Mouse (Mus musculus) MEL (cell line): ENCODE data around the gene Clpsl2. TPM values are rescaled to one million over a fixed set of nuclear protein-coding genes. Genes with fewer than 3 reads are reported as not detected.

Experiments
- DNase-seq: peaks from one replicate; pipeline ENCODE4 v3.0.0; 2011; ENCODE audit warnings: low read depth, low spot score
- H3K27ac ChIP-seq: 2 replicates; pipeline ENCODE4 v1.5.1; 2012; ENCODE audit warnings: low read depth, mild to moderate bottlenecking, control low read depth, low read length, moderate library complexity; ENCODE audit not compliant: control insufficient read depth
- H3K27me3 ChIP-seq, 2 experiments: fragments of 150-350 bp in 1 of 2; sonication (generic) in 1 of 2; 2 replicates each; pipeline ENCODE4 v1.6.1; 2012; ENCODE audit warnings: low read length in 2 of 2, mild to moderate bottlenecking in 2 of 2, improper control_type of control experiment in 1 of 2, moderate library complexity in 1 of 2; ENCODE audit not compliant: insufficient read depth in 2 of 2, control insufficient read depth in 1 of 2
- H3K36me3 ChIP-seq, 2 experiments: 2 replicates each; pipeline ENCODE4 v1.6.1; 2012 to 2014; ENCODE audit warnings: low read length in 2 of 2, improper control_type of control experiment in 1 of 2, inconsistent platforms in 1 of 2, mild to moderate bottlenecking in 1 of 2; ENCODE audit not compliant: insufficient read depth in 2 of 2, control insufficient read depth in 1 of 2
- H3K4me1 ChIP-seq, 2 experiments: fragments of 150-350 bp in 1 of 2; sonication (generic) in 1 of 2; 2 replicates each; pipeline ENCODE4 v1.6.1; 2012; ENCODE audit warnings: low read length in 2 of 2, improper control_type of control experiment in 1 of 2, mild to moderate bottlenecking in 1 of 2; ENCODE audit not compliant: insufficient read depth in 2 of 2, control insufficient read depth in 1 of 2
- H3K4me3 ChIP-seq, 2 experiments: fragments of 150-350 bp in 1 of 2; sonication (generic) in 1 of 2; 2 replicates each; pipeline ENCODE4 v1.5.1; 2012; ENCODE audit warnings: low read depth in 2 of 2, low read length in 2 of 2, mild to moderate bottlenecking in 2 of 2, moderate library complexity in 2 of 2, control low read depth in 1 of 2, improper control_type of control experiment in 1 of 2; ENCODE audit not compliant: control insufficient read depth in 1 of 2, insufficient read depth in 1 of 2
- H3K79me2 ChIP-seq: 2 replicates; pipeline ENCODE4 v1.6.1; 2012; ENCODE audit warnings: mild to moderate bottlenecking, low read length, moderate library complexity; ENCODE audit not compliant: control insufficient read depth, poor library complexity, insufficient read depth
- H3K9ac ChIP-seq: 2 replicates; pipeline ENCODE4 v1.6.1; 2012; ENCODE audit warnings: low read depth, mild to moderate bottlenecking, control low read depth, low read length, moderate library complexity; ENCODE audit not compliant: control insufficient read depth, poor library complexity, severe bottlenecking
- H3K9me3 ChIP-seq: fragments of 150-350 bp; sonication (generic); replicated peaks from 2 replicates; pipeline ENCODE4 v1.6.1; 2012; ENCODE audit warnings: mild to moderate bottlenecking, low read length, improper control_type of control experiment, moderate library complexity; ENCODE audit not compliant: insufficient read depth
- CHD1 ChIP-seq: IDR thresholded peaks from 2 replicates; pipeline ENCODE4 v1.6.1; 2012; ENCODE audit warnings: low read depth, mild to moderate bottlenecking, inconsistent platforms, low read length, improper control_type of control experiment
- CHD2 ChIP-seq: IDR thresholded peaks from 2 replicates; pipeline ENCODE4 v1.6.1; 2011; ENCODE audit warnings: low read length, improper control_type of control experiment
- CTCF ChIP-seq, 3 experiments: IDR thresholded peaks in 2 of 3; conservative IDR thresholded peaks in 1 of 3; 2 replicates each; pipeline ENCODE4 v1.5.1; 2011 to 2012; ENCODE audit warnings: low read length in 3 of 3, low read depth in 2 of 3, mild to moderate bottlenecking in 2 of 3, improper control_type of control experiment in 1 of 3, inconsistent platforms in 1 of 3, mixed read lengths in 1 of 3, moderate library complexity in 1 of 3; ENCODE audit not compliant: control insufficient read depth in 1 of 3, insufficient read depth in 1 of 3, poor library complexity in 1 of 3, severe bottlenecking in 1 of 3
- E2F4 ChIP-seq: IDR thresholded peaks from 2 replicates; pipeline ENCODE4 v1.6.1; 2011; ENCODE audit warnings: low read depth, low read length, improper control_type of control experiment, borderline replicate concordance
- ELF1 ChIP-seq: IDR thresholded peaks from 2 replicates; pipeline ENCODE4 v1.6.1; 2014; ENCODE audit warnings: low read depth, mild to moderate bottlenecking, inconsistent platforms, low read length, improper control_type of control experiment, moderate library complexity
- EP300 ChIP-seq, 2 experiments: IDR thresholded peaks; 2 replicates each; pipeline ENCODE4 v1.6.1; 2011; ENCODE audit warnings: improper control_type of control experiment in 2 of 2, low read length in 2 of 2, low read depth in 1 of 2, mild to moderate bottlenecking in 1 of 2
- GABPA ChIP-seq: IDR thresholded peaks from 2 replicates; pipeline ENCODE4 v1.6.1; 2012; ENCODE audit warnings: low read depth, mild to moderate bottlenecking, inconsistent platforms, low read length, improper control_type of control experiment, moderate library complexity
- GATA1 ChIP-seq: IDR thresholded peaks from 2 replicates; pipeline ENCODE4 v1.6.1; 2011; ENCODE audit warnings: low read depth, low read length, improper control_type of control experiment
- JUND ChIP-seq: IDR thresholded peaks from 2 replicates; pipeline ENCODE4 v1.6.1; 2011; ENCODE audit warnings: low read depth, mild to moderate bottlenecking, improper control_type of control experiment, low read length
- MAZ ChIP-seq: IDR thresholded peaks from 2 replicates; pipeline ENCODE4 v1.6.1; 2012; ENCODE audit warnings: low read depth, mild to moderate bottlenecking, inconsistent platforms, low read length, improper control_type of control experiment
- MEF2A ChIP-seq: IDR thresholded peaks from 2 replicates; pipeline ENCODE4 v1.6.1; 2014; ENCODE audit warnings: low read depth, mild to moderate bottlenecking, inconsistent platforms, low read length, improper control_type of control experiment; ENCODE audit not compliant: poor library complexity, insufficient replicate concordance, severe bottlenecking; ENCODE audit errors: extremely low read depth
- MXI1 ChIP-seq: IDR thresholded peaks from 2 replicates; pipeline ENCODE4 v1.6.1; 2011; ENCODE audit warnings: mild to moderate bottlenecking, low read depth, low read length, improper control_type of control experiment
- MYB ChIP-seq: IDR thresholded peaks from 2 replicates; pipeline ENCODE4 v1.6.1; 2011; ENCODE audit warnings: mild to moderate bottlenecking, low read depth, low read length, improper control_type of control experiment
- NRF1 ChIP-seq: IDR thresholded peaks from 2 replicates; pipeline ENCODE4 v1.6.1; 2014; ENCODE audit warnings: low read depth, mild to moderate bottlenecking, inconsistent platforms, low read length, improper control_type of control experiment, moderate library complexity; ENCODE audit not compliant: poor library complexity, insufficient read depth, severe bottlenecking
- POLR2AphosphoS2 ChIP-seq: IDR thresholded peaks from 2 replicates; pipeline ENCODE4 v1.6.1; 2011; ENCODE audit warnings: low read length, improper control_type of control experiment
- SMC3 ChIP-seq: IDR thresholded peaks from 2 replicates; pipeline ENCODE4 v1.6.1; 2011; ENCODE audit warnings: low read depth, low read length, improper control_type of control experiment
- TAL1 ChIP-seq: IDR thresholded peaks from 2 replicates; pipeline ENCODE4 v1.6.1; 2012; ENCODE audit warnings: mild to moderate bottlenecking, inconsistent platforms, low read length, moderate library complexity, mixed read lengths
- UBTF ChIP-seq: IDR thresholded peaks from 2 replicates; pipeline ENCODE4 v1.6.1; 2012; ENCODE audit warnings: low read depth, mild to moderate bottlenecking, inconsistent platforms, low read length, improper control_type of control experiment, moderate library complexity, borderline replicate concordance; ENCODE audit not compliant: insufficient read depth
- ZC3H11A ChIP-seq: IDR thresholded peaks from 2 replicates; pipeline ENCODE4 v1.6.1; 2012; ENCODE audit warnings: low read depth, mild to moderate bottlenecking, inconsistent platforms, low read length, improper control_type of control experiment
- polyA plus RNA-seq, 2 experiments: library from polyadenylated mRNA; stranded (reverse) in 1 of 2; unstranded in 1 of 2; fragments of >175 nt in 1 of 2; fragments of >200 nt in 1 of 2; gene quantifications; 2 replicates each; pipeline versions ENCODE4 v1.2.1 to v1.2.4; 2012; ENCODE audit warnings: low replicate concordance in 2 of 2, low read depth in 1 of 2; ENCODE audit not compliant: insufficient read length in 2 of 2, insufficient read depth in 1 of 2, missing spikeins in 1 of 2
- total RNA-seq: library from RNA; depleted of rRNA; stranded (reverse); fragments of 300-350 nt; gene quantifications from 2 replicates; pipeline ENCODE4 v1.2.3, GENCODE M21; 2012

Clpsl2 gene
- total and polyA plus RNA-seq, 3 experiments: not detected

- TF ChIP-seq JUND (0 out of 2 replicates have a peak, but pooled peaks have one; percentile 19), CTCF (IDR thresholded peaks at IDR 0.05 in 2 of 3, conservative IDR thresholded peaks at IDR 0.05 in 1 of 3; ENCODE audit: control insufficient read depth in 1 of 3, insufficient read depth in 1 of 3, low read depth in 2 of 3, low read length in 3 of 3, poor library complexity in 1 of 3, severe bottlenecking in 1 of 3) (peak; percentile 90 to 100 (median 98)), MEF2A (no peak), E2F4 (no peak), ELF1 (no peak), MAZ (peak; percentile 85), CHD1 (no peak), ZC3H11A (peak; percentile 95), NRF1 (no peak), POLR2AphosphoS2 (no peak)
Observed at GRCm38 (mm10) chr17:28528043-28528351, 21.2 kb upstream of the Clpsl2 start (continued).

GRCm38 (mm10) chr17:28529116-28529515, 20.1 kb upstream of the Clpsl2 start:
- H3K36me3 ChIP-seq: peaks cover 0 to 17% of the 10 kb centered on the region in 2 experiments; a peak in 2 of 4 replicates
- no peak overlapping the region for H3K9ac ChIP-seq
- TF ChIP-seq POLR2AphosphoS2: no peak
- TF ChIP-seq ZC3H11A: no peak
- no peak for TF ChIP-seq UBTF
- TF ChIP-seq MXI1: no peak
- TF ChIP-seq MEF2A: no peak
- TF ChIP-seq SMC3: no peak
- TF ChIP-seq GABPA: no peak
- TF ChIP-seq EP300 (IDR thresholded peaks at IDR 0.05; ENCODE audit: low read depth in 1 of 2, low read length in 2 of 2): no peak
- no peak overlapping the region for H3K4me3 ChIP-seq
- H3K27ac ChIP-seq: no peak overlapping the region
- H3K27me3 ChIP-seq: no peaks in the 10 kb centered on the region
- peaks cover 7 to 18% of the 10 kb centered on the region in 2 experiments; a peak in 3 of 4 replicates for H3K4me1 ChIP-seq
- no peak for DNase-seq
- no peaks in the 10 kb centered on the region for H3K79me2 ChIP-seq
- H3K9me3 ChIP-seq: no peaks in the 10 kb centered on the region

GRCm38 (mm10) chr17:28530506-28530905, 18.7 kb upstream of the Clpsl2 start, which contains the start of gene Armc12:
Armc12 (plus strand) TSS chr17:28530806.
- H3K4me3 ChIP-seq: no peak within 1 kb of the TSS
- H3K9ac ChIP-seq: no peak within 1 kb of the TSS
- peaks cover 0 to 10% of the 10 kb centered on the region in 2 experiments; a peak in 2 of 4 replicates for H3K36me3 ChIP-seq
- TF ChIP-seq CHD2 (no peak), GATA1 (no peak), POLR2AphosphoS2 (no peak), TAL1 (no peak), MYB (no peak), CTCF (IDR thresholded peaks at IDR 0.05 in 2 of 3, conservative IDR thresholded peaks at IDR 0.05 in 1 of 3; ENCODE audit: control insufficient read depth in 1 of 3, insufficient read depth in 1 of 3, low read depth in 2 of 3, low read length in 3 of 3, poor library complexity in 1 of 3, severe bottlenecking in 1 of 3) (0 out of 6 replicates have a peak, but pooled peaks of 1 of the 3 experiments have one; percentile 17), CHD1 (no peak)
- no peaks in the 10 kb centered on the region for H3K27me3 ChIP-seq
- H3K79me2 ChIP-seq: no peaks in the 10 kb centered on the region
- peaks cover 2 to 11% of the 10 kb centered on the region in 2 experiments; a peak in 3 of 4 replicates for H3K4me1 ChIP-seq
- no peak within 1 kb of the TSS for H3K27ac ChIP-seq
- no peak for DNase-seq
- H3K9me3 ChIP-seq: no peaks in the 10 kb centered on the region
